22 mouse cellular contexts compared by ENCODE assay signal in genomic region chr5:92318119-92318518, GRCm38 (mm10). TPM values are rescaled to one million over a fixed set of nuclear protein-coding genes. Genes with fewer than 3 reads are reported as not detected.
DNase-seq lines count a peak whose midpoint lies in the region; ATAC-seq and TF ChIP-seq lines count a peak whose summit lies in the region.
"Had no signal": no experiment of that assay in that cellular context is flagged by ENCODE, and none has a peak within 500 bp of the region (broad histone marks: within the 10 kb centered on the region; RNA-seq: fewer than 3 reads in every experiment).

No protein-coding gene starts in this region.

- no peak overlapping the region for H3K4me3 ChIP-seq in liver, embryonic 11.5 days (ENCODE audit: low read depth, low read length)
- H3K4me3 ChIP-seq in liver, embryonic 12.5 days: no peak overlapping the region
- no peak overlapping the region for H3K4me3 ChIP-seq in G1E (ENCODE audit: low read depth, low read length)
- no peak overlapping the region for H3K4me3 ChIP-seq in heart, embryonic 11.5 days (ENCODE audit: low read depth, low read length)
- H3K4me3 ChIP-seq: embryonic facial prominence, embryonic 12.5 days; hindbrain, embryonic 15.5 days; kidney, embryonic 15.5 days; lung, embryonic 15.5 days; midbrain, embryonic 10.5 days; neural tube, embryonic 15.5 days had no signal

- DNase-seq in liver, embryonic 11.5 days (ENCODE audit: low spot score): no peak
- peak; percentile 32 for DNase-seq in G1E (ENCODE audit: low spot score)
- DNase-seq in right cerebral cortex, postnatal 25 days: no peak
- no peak for DNase-seq in adrenal gland, postnatal 10 days
- DNase-seq: cerebellum, adult 11 months; cerebellum, postnatal 10 days had no signal

- WGBS in liver, embryonic 11.5 days: 67% methylated on average over 7 of the region's 7 CpGs
- WGBS in liver, embryonic 12.5 days (ENCODE audit: insufficient replicate concordance): 50% methylated on average over 7 of the region's 7 CpGs
- 75% methylated on average over 7 of the region's 7 CpGs for WGBS in heart, embryonic 11.5 days (ENCODE audit: insufficient replicate concordance)

- H3K9me3 ChIP-seq in liver, embryonic 11.5 days (ENCODE audit: control insufficient read depth, low read length): no peaks in the 10 kb centered on the region
- no peaks in the 10 kb centered on the region for H3K9me3 ChIP-seq in liver, embryonic 12.5 days (replicated peaks)
- H3K9me3 ChIP-seq in G1E (replicated peaks): no peaks in the 10 kb centered on the region
- no peaks in the 10 kb centered on the region for H3K9me3 ChIP-seq in heart, embryonic 11.5 days (replicated peaks; ENCODE audit: control insufficient read depth, low read length)
- H3K9me3 ChIP-seq: embryonic facial prominence, embryonic 12.5 days; hindbrain, embryonic 15.5 days; kidney, embryonic 15.5 days; lung, embryonic 15.5 days; midbrain, embryonic 10.5 days; neural tube, embryonic 15.5 days had no signal

- TF ChIP-seq CTCF in G1E (IDR thresholded peaks at IDR 0.05; ENCODE audit: low read depth, low read length): no peak

- no peaks in the 10 kb centered on the region for H3K27me3 ChIP-seq in liver, embryonic 11.5 days (replicated peaks; ENCODE audit: control insufficient read depth, insufficient read depth, low read length)
- H3K27me3 ChIP-seq in liver, embryonic 12.5 days (replicated peaks): no peaks in the 10 kb centered on the region
- peaks cover 23% of the 10 kb centered on the region for H3K27me3 ChIP-seq in G1E (ENCODE audit: insufficient read depth, low read length)
- H3K27me3 ChIP-seq in heart, embryonic 11.5 days (ENCODE audit: control insufficient read depth, insufficient read depth, low read length): no peaks in the 10 kb centered on the region
- H3K27me3 ChIP-seq: embryonic facial prominence, embryonic 12.5 days; hindbrain, embryonic 15.5 days; kidney, embryonic 15.5 days; lung, embryonic 15.5 days; neural tube, embryonic 15.5 days had no signal

- H3K9ac ChIP-seq in liver, embryonic 11.5 days (ENCODE audit: low read depth, low read length): no peak overlapping the region
- no peak overlapping the region for H3K9ac ChIP-seq in liver, embryonic 12.5 days
- H3K9ac ChIP-seq in heart, embryonic 11.5 days (ENCODE audit: low read depth, low read length): no peak overlapping the region
- H3K9ac ChIP-seq: embryonic facial prominence, embryonic 12.5 days; hindbrain, embryonic 15.5 days; kidney, embryonic 15.5 days; lung, embryonic 15.5 days; neural tube, embryonic 15.5 days had no signal

- H3K27ac ChIP-seq in liver, embryonic 11.5 days (ENCODE audit: low read depth, low read length): no peak overlapping the region
- H3K27ac ChIP-seq in liver, embryonic 12.5 days: no peak overlapping the region
- H3K27ac ChIP-seq in heart, embryonic 11.5 days (ENCODE audit: low read depth, low read length): no peak overlapping the region
- H3K27ac ChIP-seq: embryonic facial prominence, embryonic 12.5 days; hindbrain, embryonic 15.5 days; kidney, embryonic 15.5 days; lung, embryonic 15.5 days; midbrain, embryonic 10.5 days; neural tube, embryonic 15.5 days had no signal

- H3K4me2 ChIP-seq in liver, embryonic 11.5 days: no peak overlapping the region
- H3K4me2 ChIP-seq in liver, embryonic 12.5 days: no peak overlapping the region
- H3K4me2 ChIP-seq in heart, embryonic 11.5 days: no peak overlapping the region
- H3K4me2 ChIP-seq: embryonic facial prominence, embryonic 12.5 days; hindbrain, embryonic 15.5 days; kidney, embryonic 15.5 days; lung, embryonic 15.5 days; neural tube, embryonic 15.5 days had no signal

- H3K4me1 ChIP-seq in liver, embryonic 11.5 days (replicated peaks; ENCODE audit: control insufficient read depth, insufficient read depth, low read length): no peaks in the 10 kb centered on the region
- H3K4me1 ChIP-seq in liver, embryonic 12.5 days: no peaks in the 10 kb centered on the region; the same call in 1 of the 2 replicates
- peaks cover 10% of the 10 kb centered on the region for H3K4me1 ChIP-seq in G1E (ENCODE audit: insufficient read depth, low read depth, low read length)
- no peaks in the 10 kb centered on the region for H3K4me1 ChIP-seq in heart, embryonic 11.5 days (ENCODE audit: control insufficient read depth, insufficient read depth, low read length)
- H3K4me1 ChIP-seq: embryonic facial prominence, embryonic 12.5 days; hindbrain, embryonic 15.5 days; midbrain, embryonic 10.5 days; neural tube, embryonic 15.5 days had no signal

- peak; percentile 71 for ATAC-seq in liver, embryonic 11.5 days (replicated peaks; ENCODE audit: low FRiP score)
- ATAC-seq in liver, embryonic 12.5 days: no peak
- no peak for ATAC-seq in G1E (ENCODE audit: extremely low read depth, insufficient number of reproducible peaks, low FRiP score, poor library complexity, severe bottlenecking)
- ATAC-seq in granulocyte monocyte progenitor cell, adult 5-6 weeks (replicated peaks; ENCODE audit: poor library complexity, severe bottlenecking): peak; percentile 74
- ATAC-seq in megakaryocyte progenitor cell, adult 5-6 weeks (replicated peaks; ENCODE audit: poor library complexity): peak; percentile 71
- ATAC-seq in heart, embryonic 11.5 days (replicated peaks; ENCODE audit: insufficient number of reproducible peaks, low FRiP score, low TSS enrichment): no peak
- ATAC-seq: intestine, postnatal 0 days had no signal

- H3K36me3 ChIP-seq in liver, embryonic 11.5 days (ENCODE audit: control insufficient read depth, insufficient read depth, low read length): no peaks in the 10 kb centered on the region
- H3K36me3 ChIP-seq in liver, embryonic 12.5 days: no peaks in the 10 kb centered on the region
- H3K36me3 ChIP-seq in G1E (replicated peaks): no peaks in the 10 kb centered on the region
- H3K36me3 ChIP-seq in heart, embryonic 11.5 days (ENCODE audit: control insufficient read depth, insufficient read depth, low read length): no peaks in the 10 kb centered on the region
- H3K36me3 ChIP-seq: embryonic facial prominence, embryonic 12.5 days; hindbrain, embryonic 15.5 days; kidney, embryonic 15.5 days; lung, embryonic 15.5 days; midbrain, embryonic 10.5 days; neural tube, embryonic 15.5 days had no signal

RNA-seq across cellular contexts. Expression of gene Sdad1, which starts 7.8 kb away (rescaled TPM):
- 48.7 and 52.9 TPM in 2 replicates for polyA plus RNA-seq in liver, embryonic 11.5 days (2014; fragmentation: Nextera tagmentation; extraction: Ambion mirVana)
- polyA plus RNA-seq in liver, embryonic 12.5 days (2016; fragmentation: Nextera tagmentation; extraction: Ambion mirVana): 35.1 and 36.3 TPM in 2 replicates
- 76.9 and 85.3 TPM in 2 replicates for total RNA-seq in G1E (2014; fragmentation: Nextera tagmentation)
- 66.0 and 76.9 TPM in 2 replicates for total RNA-seq in G1E (2017)
- polyA plus RNA-seq in G1E (2012): 62.6 and 83.4 TPM in 2 replicates
- total RNA-seq in granulocyte monocyte progenitor cell, adult 5-6 weeks (2014; fragmentation: Nextera tagmentation): 41.2 and 46.9 TPM in 2 replicates
- total RNA-seq in granulocyte monocyte progenitor cell, adult 5-6 weeks (2017): 67.5 and 84.2 TPM in 2 replicates
- 39.5 and 46.5 TPM in 2 replicates for total RNA-seq in megakaryocyte progenitor cell, adult 5-6 weeks (2015)
- 69.5 and 86.2 TPM in 2 replicates for total RNA-seq in megakaryocyte progenitor cell, adult 5-6 weeks (2017)
- total RNA-seq in adrenal gland, postnatal 10 days (2021): 10 to 100 TPM; 32.1 to 36.0 TPM
- 24.7 and 30.5 TPM in 2 replicates for polyA plus RNA-seq in heart, embryonic 11.5 days (2014; fragmentation: Nextera tagmentation; extraction: Ambion mirVana)

RNA-seq across cellular contexts. Expression of gene Cxcl9, which starts 9.8 kb away (rescaled TPM):
- not detected in 2 replicates for polyA plus RNA-seq in liver, embryonic 11.5 days (2014; fragmentation: Nextera tagmentation; extraction: Ambion mirVana)
- polyA plus RNA-seq in liver, embryonic 12.5 days (2016; fragmentation: Nextera tagmentation; extraction: Ambion mirVana): not detected in 2 replicates
- total RNA-seq in G1E (2014; fragmentation: Nextera tagmentation) (not detected in 2 replicates), G1E (2017) (0.06 TPM in 1 of 2 replicates, not detected in the other)
- not detected in 2 replicates for polyA plus RNA-seq in G1E (2012)
- not detected in 2 replicates for total RNA-seq in granulocyte monocyte progenitor cell, adult 5-6 weeks (2014; fragmentation: Nextera tagmentation)
- total RNA-seq in granulocyte monocyte progenitor cell, adult 5-6 weeks (2017): 0.22 and 0.52 TPM in 2 replicates
- total RNA-seq in megakaryocyte progenitor cell, adult 5-6 weeks (2015): 0.37 and 1.2 TPM in 2 replicates
- 0.27 and 0.33 TPM in 2 replicates for total RNA-seq in megakaryocyte progenitor cell, adult 5-6 weeks (2017)
- 1 to 10 TPM; 1.5 TPM for total RNA-seq in adrenal gland, postnatal 10 days (2021)
- not detected in 2 replicates for polyA plus RNA-seq in heart, embryonic 11.5 days (2014; fragmentation: Nextera tagmentation; extraction: Ambion mirVana)
- total RNA-seq: left cerebral cortex, adult 18-20 months; left cerebral cortex, postnatal 25 days; midbrain, postnatal 0 days had no signal
- polyA plus RNA-seq: embryonic facial prominence, embryonic 12.5 days; forebrain, embryonic 11.5 days; hindbrain, embryonic 15.5 days; kidney, embryonic 15.5 days; lung, embryonic 15.5 days; midbrain, embryonic 10.5 days; midbrain, postnatal 0 days; neural tube, embryonic 15.5 days had no signal

RNA-seq across cellular contexts. Expression of gene Art3, which starts 13.5 kb away (rescaled TPM):
- polyA plus RNA-seq in liver, embryonic 11.5 days (2014; fragmentation: Nextera tagmentation; extraction: Ambion mirVana): 1.1 and 1.8 TPM in 2 replicates
- 0.78 and 1.0 TPM in 2 replicates for polyA plus RNA-seq in liver, embryonic 12.5 days (2016; fragmentation: Nextera tagmentation; extraction: Ambion mirVana)
- total RNA-seq in G1E (2014; fragmentation: Nextera tagmentation) (not detected in 2 replicates), G1E (2017) (0.22 TPM in 1 of 2 replicates, not detected in the other)
- polyA plus RNA-seq in G1E (2012): not detected in 2 replicates
- total RNA-seq in granulocyte monocyte progenitor cell, adult 5-6 weeks (2014; fragmentation: Nextera tagmentation): 1.1 TPM in 1 of 2 replicates, not detected in the other
- total RNA-seq in granulocyte monocyte progenitor cell, adult 5-6 weeks (2017): 4.8 TPM in 1 of 2 replicates, not detected in the other
- total RNA-seq in megakaryocyte progenitor cell, adult 5-6 weeks (2015): 1.2 and 1.5 TPM in 2 replicates
- total RNA-seq in megakaryocyte progenitor cell, adult 5-6 weeks (2017): 0.54 TPM in 1 of 2 replicates, not detected in the other
- 100 to 1,000 TPM; 126 to 154 TPM for total RNA-seq in adrenal gland, postnatal 10 days (2021)
- polyA plus RNA-seq in heart, embryonic 11.5 days (2014; fragmentation: Nextera tagmentation; extraction: Ambion mirVana): 37.0 and 37.6 TPM in 2 replicates
- total RNA-seq: hematopoietic stem cell, adult 5-6 weeks had no signal

RNA-seq across cellular contexts. Expression of gene Cxcl10, which starts 30.6 kb away (rescaled TPM):
- 6.0 and 6.5 TPM in 2 replicates for polyA plus RNA-seq in liver, embryonic 11.5 days (2014; fragmentation: Nextera tagmentation; extraction: Ambion mirVana)
- polyA plus RNA-seq in liver, embryonic 12.5 days (2016; fragmentation: Nextera tagmentation; extraction: Ambion mirVana): 6.6 and 6.7 TPM in 2 replicates
- total RNA-seq in G1E (2014; fragmentation: Nextera tagmentation): not detected in 2 replicates
- 0.05 and 0.35 TPM in 2 replicates for total RNA-seq in G1E (2017)
- polyA plus RNA-seq in G1E (2012): not detected in 2 replicates
- total RNA-seq in granulocyte monocyte progenitor cell, adult 5-6 weeks (2014; fragmentation: Nextera tagmentation): not detected in 2 replicates
- total RNA-seq in granulocyte monocyte progenitor cell, adult 5-6 weeks (2017): 4.6 and 18.8 TPM in 2 replicates
- 4.7 and 10.5 TPM in 2 replicates for total RNA-seq in megakaryocyte progenitor cell, adult 5-6 weeks (2015)
- total RNA-seq in megakaryocyte progenitor cell, adult 5-6 weeks (2017): 1.3 and 5.3 TPM in 2 replicates
- under 1 TPM; 0.57 to 0.94 TPM for total RNA-seq in adrenal gland, postnatal 10 days (2021)
- 0.72 TPM in 1 of 2 replicates, not detected in the other for polyA plus RNA-seq in heart, embryonic 11.5 days (2014; fragmentation: Nextera tagmentation; extraction: Ambion mirVana)
- total RNA-seq: left cerebral cortex, postnatal 25 days; midbrain, postnatal 0 days had no signal

RNA-seq across cellular contexts. Expression of gene Naaa, which starts 40.1 kb away (rescaled TPM):
- 4.7 and 6.0 TPM in 2 replicates for polyA plus RNA-seq in liver, embryonic 11.5 days (2014; fragmentation: Nextera tagmentation; extraction: Ambion mirVana)
- 3.0 TPM in 2 replicates for polyA plus RNA-seq in liver, embryonic 12.5 days (2016; fragmentation: Nextera tagmentation; extraction: Ambion mirVana)
- total RNA-seq in G1E (2014; fragmentation: Nextera tagmentation): 13.1 and 22.4 TPM in 2 replicates
- total RNA-seq in G1E (2017): 15.1 and 17.5 TPM in 2 replicates
- polyA plus RNA-seq in G1E (2012): 6.9 and 7.8 TPM in 2 replicates
- 5.8 and 17.9 TPM in 2 replicates for total RNA-seq in granulocyte monocyte progenitor cell, adult 5-6 weeks (2014; fragmentation: Nextera tagmentation)
- total RNA-seq in granulocyte monocyte progenitor cell, adult 5-6 weeks (2017): 7.2 and 11.9 TPM in 2 replicates
- 12.0 and 15.0 TPM in 2 replicates for total RNA-seq in megakaryocyte progenitor cell, adult 5-6 weeks (2015)
- 7.1 and 13.5 TPM in 2 replicates for total RNA-seq in megakaryocyte progenitor cell, adult 5-6 weeks (2017)
- total RNA-seq in adrenal gland, postnatal 10 days (2021): 10 to 100 TPM; 26.7 to 27.0 TPM
- polyA plus RNA-seq in heart, embryonic 11.5 days (2014; fragmentation: Nextera tagmentation; extraction: Ambion mirVana): 6.9 and 8.4 TPM in 2 replicates

Comparison
In these comparisons a context has a peak if more than half of its experiments do, and no peak if none do; other contexts are left out.
1. ATAC-seq: peak in liver, embryonic 11.5 days (single experiment), granulocyte monocyte progenitor cell, adult 5-6 weeks (single experiment) and megakaryocyte progenitor cell, adult 5-6 weeks (single experiment); none in liver, embryonic 12.5 days (single experiment), G1E (single experiment) and heart, embryonic 11.5 days (single experiment).
2. RNA of gene Art3, which starts 13.5 kb away (total RNA-seq): 126 to 154 TPM in adrenal gland, postnatal 10 days; 1.1 to 4.8 TPM in granulocyte monocyte progenitor cell, adult 5-6 weeks, 0.54 to 1.5 TPM in megakaryocyte progenitor cell, adult 5-6 weeks and 0.22 TPM in G1E; every median in the first group is over 10 times any median in the second.